Mouse (Mus musculus): ENCODE results near the gene Flnc. TPM values are rescaled to one million over a fixed set of nuclear protein-coding genes. Genes with fewer than 3 reads are reported as not detected.

Gene Flnc
- polyA plus RNA-seq, 1 experiment from 2014 or later = 17.9 TPM

DNA sequence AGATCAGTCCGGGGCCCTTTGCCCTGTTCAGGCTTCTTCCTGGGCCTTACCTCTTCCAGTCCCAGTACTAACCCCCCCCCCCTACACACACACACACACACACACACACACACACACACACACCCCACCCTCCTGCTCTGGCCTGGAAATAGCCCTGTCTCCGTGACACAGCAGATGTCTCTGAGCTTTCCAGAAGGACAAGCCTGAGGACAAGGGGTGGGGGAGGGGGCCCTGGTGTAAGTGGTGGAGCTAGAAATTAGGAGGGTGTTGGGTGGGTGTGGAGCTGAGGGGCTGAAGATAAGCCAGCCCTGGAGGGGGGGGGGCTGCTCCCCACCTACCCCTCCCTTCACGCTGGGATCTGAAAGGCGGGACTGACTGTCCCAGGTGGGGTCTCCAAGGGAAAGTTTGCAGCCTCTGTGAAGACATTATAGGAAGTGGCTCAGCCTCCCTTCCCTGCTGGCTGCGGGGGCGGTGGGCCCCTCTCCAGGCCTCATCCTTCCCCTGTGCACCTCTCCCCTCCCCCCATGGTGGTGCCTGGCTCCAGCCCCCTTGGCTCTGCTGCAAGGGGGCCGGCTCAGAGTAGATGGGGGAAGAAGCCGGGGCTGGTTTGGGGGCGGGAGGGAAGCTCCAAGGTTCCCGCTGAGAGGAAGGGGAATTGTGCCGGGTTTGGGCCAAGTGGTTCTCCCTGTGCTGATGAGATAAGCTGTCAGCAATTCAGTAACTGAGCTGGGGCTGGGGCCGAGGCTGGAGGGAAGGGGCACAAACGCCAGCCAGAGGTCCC lies 2.0 kb downstream of the Flnc start:
- peak overlapping the region; percentile 73 for H3K4me3 ChIP-seq (ENCODE audit: low read depth, low read length)
- ATAC-seq (ENCODE audit: insufficient number of reproducible peaks, insufficient read depth, low FRiP score, low read depth) = peak; percentile 73
- H3K27ac ChIP-seq (ENCODE audit: low read length) = peak overlapping the region; percentile 95
- H3K9me3 ChIP-seq (ENCODE audit: control insufficient read depth, low read depth, low read length) = no peaks in the 10 kb centered on the region
- 4% methylated on average over 13 of the region's 13 CpGs for WGBS
- peak overlapping the region; percentile 75 for H3K4me2 ChIP-seq (replicated peaks; ENCODE audit: low read depth, low read length)
- peak overlapping the region; percentile 40; the same call in 1 of the 2 replicates for H3K9ac ChIP-seq (replicated peaks; ENCODE audit: low read depth, low read length)
- H3K36me3 ChIP-seq (ENCODE audit: control insufficient read depth, insufficient read depth, low read length) = peaks cover 14% of the 10 kb centered on the region
- H3K27me3 ChIP-seq (ENCODE audit: control insufficient read depth, insufficient read depth, low read length) = peaks cover 3% of the 10 kb centered on the region; the same call in 1 of the 2 replicates
- H3K4me1 ChIP-seq (ENCODE audit: control insufficient read depth, insufficient read depth, low read length) = peaks cover 18% of the 10 kb centered on the region; the same call in 1 of the 2 replicates

- ATAC-seq (ENCODE audit: insufficient number of reproducible peaks, insufficient read depth, low FRiP score, low read depth) = peak; percentile 48; the same call in 1 of the 2 replicates
- peak overlapping the region; percentile 75 for H3K4me2 ChIP-seq (replicated peaks; ENCODE audit: low read depth, low read length)
- H3K36me3 ChIP-seq (ENCODE audit: control insufficient read depth, insufficient read depth, low read length) = peaks cover 19% of the 10 kb centered on the region
- 0 out of 2 replicates have a peak overlapping the region, but pooled peaks have one; percentile 40 for H3K9ac ChIP-seq (replicated peaks; ENCODE audit: low read depth, low read length)
- whole genome bisulfite sequencing = 10% methylated on average over 5 of the region's 6 CpGs
- H3K4me3 ChIP-seq (ENCODE audit: low read depth, low read length) = peak overlapping the region; percentile 73
- H3K27me3 ChIP-seq (ENCODE audit: control insufficient read depth, insufficient read depth, low read length) = peaks cover 3% of the 10 kb centered on the region; the same call in 1 of the 2 replicates
- peak overlapping the region; percentile 95 for H3K27ac ChIP-seq (ENCODE audit: low read length)
- no peaks in the 10 kb centered on the region for H3K9me3 ChIP-seq (ENCODE audit: control insufficient read depth, low read depth, low read length)
- H3K4me1 ChIP-seq (ENCODE audit: control insufficient read depth, insufficient read depth, low read length) = peaks cover 18% of the 10 kb centered on the region; the same call in 1 of the 2 replicates
Observed at GRCm38 (mm10) chr6:29435940-29436451, 2.9 kb downstream of the Flnc start.

DNA sequence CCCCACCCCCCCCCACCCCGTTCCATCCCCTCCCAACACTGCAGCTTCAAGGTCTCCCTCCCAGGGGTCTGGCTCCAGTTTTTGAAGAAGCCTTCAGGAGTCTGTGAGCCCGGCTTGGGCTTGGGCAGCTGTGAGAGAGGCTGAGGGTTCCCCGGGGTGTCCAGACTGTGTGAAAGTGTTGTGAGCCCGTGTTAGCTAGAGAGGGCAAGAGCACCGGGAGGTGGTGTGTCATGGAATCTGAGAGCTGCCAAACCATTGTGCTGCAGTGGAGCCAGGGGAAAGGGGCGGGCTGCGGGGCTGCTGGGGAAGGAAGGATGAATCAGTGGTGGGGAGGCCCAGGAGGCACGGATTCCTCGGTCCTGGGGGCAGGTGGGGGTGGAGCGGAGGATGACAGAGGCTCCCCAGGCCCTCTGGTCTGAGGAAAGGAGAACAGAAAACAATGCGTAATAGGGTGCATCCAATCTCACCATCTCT lies 3.4 kb downstream of the Flnc start:
- Histone ChIP-seq H3K27ac (ENCODE audit: low read length) (peak overlapping the region; percentile 95), H3K4me3 (ENCODE audit: low read depth, low read length) (peak overlapping the region; percentile 73), H3K36me3 (ENCODE audit: control insufficient read depth, insufficient read depth, low read length) (peaks cover 22% of the 10 kb centered on the region), H3K9ac (replicated peaks; ENCODE audit: low read depth, low read length) (no peak overlapping the region), H3K27me3 (ENCODE audit: control insufficient read depth, insufficient read depth, low read length) (peaks cover 3% of the 10 kb centered on the region; the same call in 1 of the 2 replicates), H3K4me2 (replicated peaks; ENCODE audit: low read depth, low read length) (peak overlapping the region; percentile 75), H3K4me1 (ENCODE audit: control insufficient read depth, insufficient read depth, low read length) (peaks cover 18% of the 10 kb centered on the region; the same call in 1 of the 2 replicates), H3K9me3 (ENCODE audit: control insufficient read depth, low read depth, low read length) (no peaks in the 10 kb centered on the region)
- ATAC-seq (ENCODE audit: insufficient number of reproducible peaks, insufficient read depth, low FRiP score, low read depth) = no peak
- 7% methylated on average over 11 of the region's 11 CpGs for WGBS

GRCm38 (mm10) chr6:29439251-29439650 lies 6.2 kb downstream of the Flnc start:
- Histone ChIP-seq H3K27ac (ENCODE audit: low read length) (no peak overlapping the region), H3K4me3 (ENCODE audit: low read depth, low read length) (no peak overlapping the region), H3K4me1 (ENCODE audit: control insufficient read depth, insufficient read depth, low read length) (peaks cover 14% of the 10 kb centered on the region; the same call in 1 of the 2 replicates), H3K9ac (replicated peaks; ENCODE audit: low read depth, low read length) (no peak overlapping the region), H3K4me2 (replicated peaks; ENCODE audit: low read depth, low read length) (no peak overlapping the region), H3K36me3 (ENCODE audit: control insufficient read depth, insufficient read depth, low read length) (peaks cover 46% of the 10 kb centered on the region), H3K9me3 (ENCODE audit: control insufficient read depth, low read depth, low read length) (no peaks in the 10 kb centered on the region), H3K27me3 (ENCODE audit: control insufficient read depth, insufficient read depth, low read length) (peaks cover 3% of the 10 kb centered on the region; the same call in 1 of the 2 replicates)
- ATAC-seq (ENCODE audit: insufficient number of reproducible peaks, insufficient read depth, low FRiP score, low read depth) = no peak
- WGBS = 80% methylated on average over 4 of the region's 4 CpGs

DNA sequence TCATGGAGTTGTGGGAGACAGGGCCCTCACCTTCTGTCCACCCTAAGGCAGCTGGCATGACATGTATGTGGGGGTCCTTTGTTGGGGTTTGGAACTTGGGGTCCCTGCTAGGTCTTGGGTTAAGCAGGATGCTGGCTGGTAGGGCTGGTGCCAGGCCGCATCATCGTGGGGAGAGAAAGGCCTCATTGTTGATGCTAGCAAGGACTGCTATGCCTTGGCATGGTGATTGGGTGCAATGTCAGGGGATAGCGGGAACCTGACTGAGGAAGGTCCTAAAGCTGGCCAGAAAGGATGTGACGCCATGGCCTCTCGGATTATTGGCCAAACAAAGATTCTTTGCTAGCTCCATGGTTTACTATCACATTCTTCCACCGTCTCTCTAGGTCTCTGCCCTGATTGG lies 6.7 kb downstream of the Flnc start:
- no peak for ATAC-seq (ENCODE audit: insufficient number of reproducible peaks, insufficient read depth, low FRiP score, low read depth)
- 91% methylated on average over 6 of the region's 6 CpGs for WGBS
- Histone ChIP-seq H3K9ac (replicated peaks; ENCODE audit: low read depth, low read length) (no peak overlapping the region), H3K27me3 (ENCODE audit: control insufficient read depth, insufficient read depth, low read length) (peaks cover 3% of the 10 kb centered on the region; the same call in 1 of the 2 replicates), H3K4me3 (ENCODE audit: low read depth, low read length) (no peak overlapping the region), H3K4me2 (replicated peaks; ENCODE audit: low read depth, low read length) (no peak overlapping the region), H3K9me3 (ENCODE audit: control insufficient read depth, low read depth, low read length) (no peaks in the 10 kb centered on the region), H3K27ac (ENCODE audit: low read length) (no peak overlapping the region), H3K4me1 (ENCODE audit: control insufficient read depth, insufficient read depth, low read length) (peaks cover 14% of the 10 kb centered on the region; the same call in 1 of the 2 replicates), H3K36me3 (ENCODE audit: control insufficient read depth, insufficient read depth, low read length) (peaks cover 47% of the 10 kb centered on the region)

DNA sequence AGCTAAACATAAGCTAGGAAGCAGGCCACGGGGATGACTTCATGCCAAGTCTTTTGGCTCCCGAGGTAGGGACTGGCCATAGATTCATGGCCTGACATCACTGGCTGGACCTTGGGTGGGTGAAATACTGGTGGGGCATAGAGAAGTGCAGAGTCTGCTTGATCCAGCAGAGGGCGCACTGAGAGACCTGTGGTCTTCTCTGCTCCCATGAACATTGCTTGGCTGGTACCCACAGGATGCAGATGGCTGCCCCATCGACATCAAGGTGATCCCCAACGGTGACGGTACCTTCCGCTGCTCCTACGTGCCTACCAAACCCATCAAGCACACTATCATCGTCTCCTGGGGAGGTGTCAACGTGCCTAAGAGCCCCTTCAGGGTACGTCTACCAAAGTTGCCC lies 11.7 kb downstream of the Flnc start:
- ATAC-seq (ENCODE audit: insufficient number of reproducible peaks, insufficient read depth, low FRiP score, low read depth) = no peak
- H3K4me1 ChIP-seq (ENCODE audit: control insufficient read depth, insufficient read depth, low read length) = no peaks in the 10 kb centered on the region
- H3K4me2 ChIP-seq (replicated peaks; ENCODE audit: low read depth, low read length) = no peak overlapping the region
- no peaks in the 10 kb centered on the region for H3K9me3 ChIP-seq (ENCODE audit: control insufficient read depth, low read depth, low read length)
- H3K27ac ChIP-seq (ENCODE audit: low read length) = no peak overlapping the region
- no peak overlapping the region for H3K4me3 ChIP-seq (ENCODE audit: low read depth, low read length)
- peaks cover 72% of the 10 kb centered on the region for H3K36me3 ChIP-seq (ENCODE audit: control insufficient read depth, insufficient read depth, low read length)
- H3K9ac ChIP-seq (replicated peaks; ENCODE audit: low read depth, low read length) = no peak overlapping the region
- 69% methylated on average over 11 of the region's 11 CpGs for WGBS
- H3K27me3 ChIP-seq (ENCODE audit: control insufficient read depth, insufficient read depth, low read length) = no peaks in the 10 kb centered on the region

GRCm38 (mm10) chr6:29445354-29445753 lies 12.3 kb downstream of the Flnc start:
- H3K27me3 ChIP-seq (ENCODE audit: control insufficient read depth, insufficient read depth, low read length) = no peaks in the 10 kb centered on the region
- no peak overlapping the region for H3K4me2 ChIP-seq (replicated peaks; ENCODE audit: low read depth, low read length)
- H3K4me3 ChIP-seq (ENCODE audit: low read depth, low read length) = no peak overlapping the region
- 91% methylated on average over 7 of the region's 7 CpGs for WGBS
- no peak for ATAC-seq (ENCODE audit: insufficient number of reproducible peaks, insufficient read depth, low FRiP score, low read depth)
- no peak overlapping the region for H3K27ac ChIP-seq (ENCODE audit: low read length)
- H3K9me3 ChIP-seq (ENCODE audit: control insufficient read depth, low read depth, low read length) = no peaks in the 10 kb centered on the region
- H3K4me1 ChIP-seq (ENCODE audit: control insufficient read depth, insufficient read depth, low read length) = no peaks in the 10 kb centered on the region
- peaks cover 70% of the 10 kb centered on the region for H3K36me3 ChIP-seq (ENCODE audit: control insufficient read depth, insufficient read depth, low read length)
- no peak overlapping the region for H3K9ac ChIP-seq (replicated peaks; ENCODE audit: low read depth, low read length)

DNA sequence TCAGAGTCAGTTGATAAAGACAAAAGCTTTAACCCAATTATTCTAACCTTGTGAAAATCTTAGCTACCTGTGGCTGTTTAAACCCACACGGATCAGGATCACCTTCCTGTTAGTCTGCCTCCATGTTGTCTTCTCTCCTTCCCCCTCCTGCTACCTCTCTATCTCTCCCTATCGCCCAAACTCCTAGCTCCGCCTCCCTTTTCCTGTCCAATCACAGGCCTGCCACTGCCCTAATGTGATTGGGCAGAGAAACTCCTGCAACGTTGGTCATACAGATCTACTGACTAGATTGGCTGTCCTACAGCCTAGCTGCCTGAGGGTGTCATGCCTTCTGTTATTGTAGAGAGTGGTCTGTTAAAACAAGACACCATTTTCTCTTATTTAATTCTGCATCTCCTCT lies 16.8 kb downstream of the Flnc start:
- Histone ChIP-seq H3K9ac (replicated peaks; ENCODE audit: low read depth, low read length) (no peak overlapping the region), H3K27me3 (ENCODE audit: control insufficient read depth, insufficient read depth, low read length) (no peaks in the 10 kb centered on the region), H3K36me3 (ENCODE audit: control insufficient read depth, insufficient read depth, low read length) (peaks cover 67% of the 10 kb centered on the region), H3K27ac (ENCODE audit: low read length) (no peak overlapping the region), H3K4me3 (ENCODE audit: low read depth, low read length) (no peak overlapping the region), H3K4me2 (replicated peaks; ENCODE audit: low read depth, low read length) (no peak overlapping the region), H3K4me1 (ENCODE audit: control insufficient read depth, insufficient read depth, low read length) (no peaks in the 10 kb centered on the region), H3K9me3 (ENCODE audit: control insufficient read depth, low read depth, low read length) (no peaks in the 10 kb centered on the region)
- no peak for ATAC-seq (ENCODE audit: insufficient number of reproducible peaks, insufficient read depth, low FRiP score, low read depth)
- 31% methylated on average over 4 of the region's 4 CpGs for WGBS
